Mouse (Mus musculus) heart, embryonic 12.5 days (tissue): ENCODE results near the gene Dennd6b. TPM values are rescaled to one million over a fixed set of nuclear protein-coding genes. Genes with fewer than 3 reads are reported as not detected.

Source experiments
- ATAC-seq: fragments of 200-750 bp; cut with Nextera tagmentation; 2 replicates; pipeline ENCODE4 v1.8.0; 2017; ENCODE audit warnings: moderate TSS enrichment, moderate library complexity; ENCODE audit not compliant: insufficient number of reproducible peaks, low FRiP score
- H3K27ac ChIP-seq: fragments of 300-500 bp; sonication (generic); 2 replicates; pipeline ENCODE4 v1.5.1; 2016; ENCODE audit warnings: mild to moderate bottlenecking, moderate library complexity; ENCODE audit not compliant: poor library complexity, severe bottlenecking
- H3K27me3 ChIP-seq: fragments of 300-500 bp; sonication (generic); replicated peaks from 2 replicates; pipeline ENCODE4 v1.6.1; 2016; ENCODE audit warnings: mild to moderate bottlenecking, moderate library complexity
- H3K36me3 ChIP-seq: fragments of 300-500 bp; sonication (generic); 2 replicates; pipeline ENCODE4 v1.6.1; 2016; ENCODE audit warnings: mild to moderate bottlenecking, moderate library complexity
- H3K4me1 ChIP-seq: fragments of 300-500 bp; sonication (generic); replicated peaks from 2 replicates; pipeline ENCODE4 v1.6.1; 2016; ENCODE audit warnings: mild to moderate bottlenecking
- H3K4me2 ChIP-seq: fragments of 300-500 bp; sonication (generic); 2 replicates; pipeline ENCODE4 v1.6.1; 2016; ENCODE audit warnings: mild to moderate bottlenecking, moderate library complexity
- H3K4me3 ChIP-seq: fragments of 300-500 bp; sonication (generic); 2 replicates; pipeline ENCODE4 v1.5.1; 2016; ENCODE audit warnings: mild to moderate bottlenecking
- H3K9ac ChIP-seq: fragments of 300-500 bp; sonication (generic); 2 replicates; pipeline ENCODE4 v1.6.1; 2016; ENCODE audit warnings: mild to moderate bottlenecking, moderate library complexity
- H3K9me3 ChIP-seq: fragments of 300-500 bp; sonication (generic); replicated peaks from 2 replicates; pipeline ENCODE4 v1.6.1; 2016; ENCODE audit warnings: mild to moderate bottlenecking, moderate library complexity
- WGBS: fragments of 180-500 bp; shearing (Covaris S2); methylation state at CpG from one replicate; pipeline ENCODE4 v1.1.7; 2016; 5-methylcytosine and 5-hydroxymethylcytosine counted together
- polyA plus RNA-seq: library from polyadenylated mRNA; unstranded; fragments of >200 nt; fragmentation: Nextera tagmentation; extraction: Ambion mirVana; gene quantifications from 2 replicates; pipeline ENCODE4 v1.2.1, GENCODE M21; 2016

Gene Dennd6b
- polyA plus RNA-seq, 1 experiment from 2014 or later, result 19.9 TPM

DNA sequence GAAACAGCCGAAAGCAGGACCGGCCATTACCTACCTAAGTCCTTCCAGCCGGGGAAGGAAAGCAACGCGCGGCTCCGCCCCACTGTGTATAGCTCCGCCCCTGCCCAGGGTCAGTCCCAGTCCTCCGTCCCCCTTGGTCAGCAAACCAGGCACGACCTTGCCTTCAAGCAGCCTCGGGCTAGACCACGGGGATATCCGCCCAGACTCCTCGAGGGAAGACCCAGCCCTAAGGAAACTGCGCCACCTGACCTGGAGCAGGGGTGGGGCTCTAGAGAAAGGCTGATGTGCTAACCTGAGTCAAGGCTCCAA, 22.4 kb downstream of the Dennd6b start:
- ATAC-seq, result peak; percentile 44
- H3K36me3 ChIP-seq, result no peaks in the 10 kb centered on the region
- peak overlapping the region; percentile 33; the same call in 1 of the 2 replicates for H3K27ac ChIP-seq
- no peaks in the 10 kb centered on the region for H3K9me3 ChIP-seq
- peak overlapping the region; percentile 64 for H3K4me3 ChIP-seq
- H3K4me2 ChIP-seq, result peak overlapping the region; percentile 97
- peak overlapping the region; percentile 81 for H3K9ac ChIP-seq
- 1% methylated on average over 15 of the region's 15 CpGs for WGBS
- H3K4me1 ChIP-seq, result peaks cover 97% of the 10 kb centered on the region
- no peaks in the 10 kb centered on the region for H3K27me3 ChIP-seq

DNA sequence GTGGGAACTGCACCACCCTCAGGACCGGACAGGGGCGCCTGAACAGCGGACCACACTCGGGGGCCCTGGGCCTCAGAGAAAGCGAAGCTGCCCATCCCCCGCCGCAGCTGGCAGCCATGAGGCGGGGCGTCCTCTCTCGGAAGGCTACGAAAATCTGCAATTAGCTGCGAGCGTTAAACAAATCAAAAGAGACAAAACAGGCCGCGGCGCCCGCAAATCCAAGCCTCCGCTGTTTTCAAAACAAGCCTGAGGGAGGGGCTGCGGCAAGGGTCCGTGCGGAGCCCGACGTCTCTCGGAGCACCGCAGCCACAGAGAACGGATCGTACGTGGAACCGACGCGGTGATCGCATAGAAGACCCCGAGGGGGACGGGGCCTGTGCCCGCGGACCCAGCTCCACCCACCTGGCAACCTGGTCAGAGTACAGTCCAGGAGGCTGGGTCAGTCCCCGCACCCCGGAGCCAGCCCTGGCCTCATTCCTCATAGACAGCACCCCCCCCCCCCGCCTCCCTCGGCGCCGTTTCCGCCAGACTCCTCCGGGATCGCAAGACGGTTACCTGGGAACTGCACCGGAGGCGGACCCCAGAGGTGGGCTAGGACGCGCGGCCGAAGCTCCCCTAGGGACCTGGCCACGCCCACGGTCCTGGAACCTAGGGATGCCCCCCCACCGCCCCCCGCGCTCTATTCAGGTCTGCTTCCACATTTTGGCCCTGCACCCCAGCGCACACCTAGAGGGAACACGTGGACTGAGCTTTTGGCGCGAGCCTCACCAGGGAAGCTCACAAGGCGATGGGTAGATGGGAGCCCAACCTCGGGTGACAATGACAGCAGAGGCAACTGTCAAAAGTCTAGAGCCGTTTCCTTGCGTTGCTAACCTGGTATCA, 23.0 kb downstream of the Dennd6b start:
- under 1% methylated on average over 65 of the region's 65 CpGs for WGBS

DNA sequence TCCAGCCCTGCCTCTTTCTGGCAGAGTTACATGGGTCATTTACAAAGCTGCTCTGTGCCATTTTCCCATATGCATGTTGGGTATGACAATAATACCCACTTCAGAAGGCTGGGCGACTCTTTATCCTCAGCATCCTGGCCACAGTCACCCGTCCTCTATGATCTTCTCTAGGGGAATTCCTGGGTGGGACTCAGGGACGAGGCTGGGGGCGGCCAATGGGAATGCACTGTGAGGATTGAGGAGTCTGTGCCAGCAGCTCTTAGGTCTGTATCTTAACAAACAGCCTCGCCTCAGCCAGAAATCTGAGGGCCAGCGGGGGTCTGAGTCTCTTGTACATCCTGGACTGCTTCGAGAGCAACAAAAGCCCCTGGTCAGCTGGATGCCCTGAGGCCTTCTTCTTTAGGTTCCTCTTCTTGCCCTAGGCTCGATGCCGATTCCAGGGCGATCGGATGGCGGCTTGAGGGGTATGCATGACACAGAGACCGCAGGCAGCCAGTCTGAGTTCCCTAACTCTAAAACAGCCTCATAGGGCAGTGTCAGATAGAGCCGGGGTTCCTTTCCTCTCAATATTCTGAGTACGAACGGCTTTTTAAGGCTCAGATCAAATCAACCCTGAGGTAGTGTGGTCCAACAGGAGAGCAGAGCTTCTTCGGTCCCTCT, 23.9 kb downstream of the Dennd6b start:
- H3K4me1 ChIP-seq, result peaks cover 91% of the 10 kb centered on the region
- peak overlapping the region; percentile 64 for H3K4me3 ChIP-seq
- H3K27ac ChIP-seq, result peak overlapping the region; percentile 33; the same call in 1 of the 2 replicates
- H3K4me2 ChIP-seq, result peak overlapping the region; percentile 97
- WGBS, result 43% methylated on average over 17 of the region's 17 CpGs
- no peaks in the 10 kb centered on the region for H3K27me3 ChIP-seq
- H3K9me3 ChIP-seq, result no peaks in the 10 kb centered on the region
- H3K36me3 ChIP-seq, result peaks cover 11% of the 10 kb centered on the region
- no peak for ATAC-seq
- H3K9ac ChIP-seq, result peak overlapping the region; percentile 81

More for the DNA sequence above, 23.0 kb downstream of the Dennd6b start:
- Histone ChIP-seq H3K36me3 (peaks cover 3% of the 10 kb centered on the region), H3K9me3 (no peaks in the 10 kb centered on the region), H3K27ac (peak overlapping the region; percentile 33; the same call in 1 of the 2 replicates), H3K4me3 (peak overlapping the region; percentile 64), H3K27me3 (no peaks in the 10 kb centered on the region), H3K4me1 (peaks cover 97% of the 10 kb centered on the region), H3K9ac (peak overlapping the region; percentile 81), H3K4me2 (peak overlapping the region; percentile 97)
- ATAC-seq, result no peak

DNA sequence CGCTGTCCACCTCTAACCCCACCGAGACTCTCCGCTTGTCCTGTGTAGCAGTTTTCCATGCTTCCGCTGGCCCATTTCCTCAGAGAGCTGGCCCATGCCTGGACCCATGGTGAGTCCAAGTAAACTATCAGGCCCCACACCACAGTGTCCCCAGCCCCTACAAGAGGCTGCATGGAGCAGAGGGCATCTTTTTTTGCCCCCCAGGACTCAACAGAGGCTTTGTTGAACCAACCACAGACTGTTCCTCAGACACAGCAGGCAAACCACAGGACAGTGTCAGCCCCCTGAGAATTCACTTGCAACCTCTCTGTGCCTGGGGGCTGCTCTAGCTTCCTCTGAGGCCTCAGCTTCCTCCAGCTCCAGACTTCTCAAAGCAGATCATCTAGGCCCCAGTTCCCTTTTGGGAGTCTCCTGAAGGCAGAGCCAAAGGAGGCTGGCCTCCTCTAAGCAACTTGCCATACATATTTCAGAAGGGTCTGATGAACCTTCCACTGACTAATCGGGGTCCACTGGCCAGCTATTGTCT, 24.7 kb downstream of the Dennd6b start:
- no peak overlapping the region for H3K27ac ChIP-seq
- no peak for ATAC-seq

DNA sequence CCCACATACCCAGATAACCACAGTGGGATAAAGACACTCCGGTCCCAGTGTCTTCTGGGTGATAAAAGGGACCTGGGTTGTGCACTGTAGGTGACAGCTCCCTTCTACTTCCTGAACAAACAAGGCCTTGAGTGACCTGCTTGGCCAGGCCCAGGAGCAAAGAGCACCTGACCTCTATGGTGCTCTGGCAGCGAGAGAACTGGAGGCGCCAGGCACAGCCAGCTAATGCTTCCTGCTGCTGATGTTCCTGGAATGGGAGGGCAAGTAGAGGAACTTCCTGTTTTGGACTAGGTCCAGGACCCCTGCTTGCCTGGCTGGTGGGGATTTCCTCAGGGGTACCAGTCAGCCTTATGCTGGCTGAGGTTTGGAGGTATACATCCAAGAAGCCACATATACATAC, 26.2 kb downstream of the Dennd6b start:
- Histone ChIP-seq H3K9me3 (no peaks in the 10 kb centered on the region), H3K4me2 (peak overlapping the region; percentile 63), H3K27ac (peak overlapping the region; percentile 91), H3K4me3 (no peak overlapping the region), H3K36me3 (peaks cover 34% of the 10 kb centered on the region), H3K4me1 (peaks cover 68% of the 10 kb centered on the region), H3K9ac (peak overlapping the region; percentile 19; the same call in 1 of the 2 replicates), H3K27me3 (no peaks in the 10 kb centered on the region)
- 33% methylated on average over 3 of the region's 3 CpGs for WGBS
- ATAC-seq, result no peak

More for the DNA sequence above, 24.7 kb downstream of the Dennd6b start:
- no peaks in the 10 kb centered on the region for H3K9me3 ChIP-seq
- H3K36me3 ChIP-seq, result peaks cover 20% of the 10 kb centered on the region
- no peak overlapping the region for H3K4me2 ChIP-seq
- H3K4me3 ChIP-seq, result no peak overlapping the region
- H3K4me1 ChIP-seq, result peaks cover 83% of the 10 kb centered on the region
- no peak overlapping the region for H3K9ac ChIP-seq
- no peaks in the 10 kb centered on the region for H3K27me3 ChIP-seq
- WGBS, result 81% methylated on average over 5 of the region's 5 CpGs

DNA sequence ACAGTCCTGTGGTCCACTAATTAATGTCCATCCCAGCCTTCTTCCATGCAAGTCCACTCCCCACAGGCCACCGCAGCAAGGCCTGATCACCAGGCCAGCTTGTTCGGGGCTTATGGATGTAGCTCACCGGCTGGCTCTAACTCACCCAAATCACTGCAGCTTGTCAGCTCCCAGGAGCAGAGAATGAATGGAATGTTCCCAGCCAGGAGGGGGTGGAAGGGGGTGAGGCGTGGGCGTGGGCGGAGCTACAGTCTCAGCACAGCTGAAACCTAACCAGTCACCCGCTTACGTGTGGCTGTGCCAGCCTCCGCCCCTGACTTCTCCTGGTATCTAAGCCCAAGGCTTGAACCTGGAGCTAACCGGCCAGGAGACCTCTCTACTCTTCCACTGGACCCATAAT, 26.9 kb downstream of the Dennd6b start:
- 8% methylated on average over 10 of the region's 10 CpGs for WGBS
- ATAC-seq, result peak; percentile 69

DNA sequence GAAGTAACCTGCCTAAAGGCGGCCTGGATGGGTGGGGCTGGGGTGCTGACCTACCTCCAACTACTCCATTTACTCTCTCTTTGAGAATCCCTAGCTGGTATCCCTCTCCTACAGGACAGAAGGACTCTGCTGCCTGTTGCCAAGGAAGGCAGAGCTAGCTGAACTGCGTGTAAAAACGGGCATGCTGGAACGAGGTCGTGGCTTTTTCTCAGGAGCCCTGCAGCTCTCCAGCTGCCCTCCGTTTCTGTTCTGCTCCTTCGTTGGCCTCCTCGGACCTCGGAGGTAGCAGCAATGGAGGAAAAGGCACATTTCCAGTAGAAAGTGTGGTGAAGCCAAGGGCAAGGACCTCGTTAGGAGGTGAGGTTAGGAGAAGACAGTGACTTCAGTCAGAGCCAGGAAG, 27.4 kb downstream of the Dennd6b start:
- Histone ChIP-seq H3K9me3 (no peaks in the 10 kb centered on the region), H3K4me2 (peak overlapping the region; percentile 63), H3K36me3 (peaks cover 46% of the 10 kb centered on the region), H3K4me1 (peaks cover 57% of the 10 kb centered on the region), H3K9ac (peak overlapping the region; percentile 68), H3K4me3 (peak overlapping the region; percentile 25), H3K27me3 (no peaks in the 10 kb centered on the region), H3K27ac (peak overlapping the region; percentile 91)
- ATAC-seq, result no peak
- 36% methylated on average over 10 of the region's 10 CpGs for WGBS

More for the DNA sequence above, 26.9 kb downstream of the Dennd6b start:
- no peaks in the 10 kb centered on the region for H3K27me3 ChIP-seq
- H3K4me2 ChIP-seq, result peak overlapping the region; percentile 63
- peak overlapping the region; percentile 91 for H3K27ac ChIP-seq
- H3K9ac ChIP-seq, result peak overlapping the region; percentile 68
- H3K4me1 ChIP-seq, result peaks cover 62% of the 10 kb centered on the region
- no peaks in the 10 kb centered on the region for H3K9me3 ChIP-seq
- H3K36me3 ChIP-seq, result peaks cover 41% of the 10 kb centered on the region
- H3K4me3 ChIP-seq, result peak overlapping the region; percentile 25

DNA sequence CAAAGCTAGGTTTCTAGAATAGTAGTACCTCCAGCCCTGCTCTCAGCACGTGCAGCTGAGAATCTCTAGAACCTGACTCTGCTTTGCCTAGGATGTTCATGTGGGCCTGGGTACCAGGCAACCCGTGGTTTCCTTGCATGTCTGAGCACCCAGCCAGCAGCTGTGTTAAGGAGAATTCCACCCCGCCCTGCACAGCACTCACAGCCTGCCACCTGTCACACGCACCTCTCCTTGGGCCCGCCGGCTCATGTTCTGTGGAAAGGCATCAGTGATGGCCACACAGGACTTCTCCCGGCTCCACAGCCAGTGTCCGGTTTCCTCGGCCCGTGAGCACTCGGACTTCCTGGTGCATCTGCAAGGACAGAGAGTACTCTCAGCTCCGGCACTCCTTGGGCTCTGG, 30.8 kb downstream of the Dennd6b start:
- ATAC-seq, result no peak
- Histone ChIP-seq H3K4me2 (no peak overlapping the region), H3K36me3 (peaks cover 81% of the 10 kb centered on the region), H3K27me3 (no peaks in the 10 kb centered on the region), H3K9me3 (no peaks in the 10 kb centered on the region), H3K27ac (no peak overlapping the region), H3K4me1 (peaks cover 25% of the 10 kb centered on the region), H3K9ac (no peak overlapping the region), H3K4me3 (no peak overlapping the region)
- 90% methylated on average over 12 of the region's 12 CpGs for WGBS

DNA sequence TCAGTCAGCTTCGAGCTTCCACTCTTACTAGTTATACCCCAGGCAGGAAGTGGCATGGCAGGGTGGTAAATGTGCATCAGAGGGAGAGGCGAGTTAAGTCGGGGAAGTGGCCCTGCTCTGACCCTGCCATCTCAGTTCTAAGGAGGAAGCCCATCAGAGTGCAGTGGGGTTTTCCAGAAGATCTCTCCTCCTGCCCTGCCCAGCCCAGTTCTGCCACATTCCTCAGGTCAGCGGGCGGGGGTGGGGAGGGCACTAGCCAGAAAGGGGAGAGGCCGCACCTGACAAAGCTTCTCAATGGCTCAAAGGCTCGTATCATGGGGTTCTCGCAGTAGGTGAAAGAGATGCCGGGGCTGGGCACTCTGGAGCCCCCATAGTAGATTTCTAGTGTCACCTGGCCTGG, 34.9 kb downstream of the Dennd6b start:
- no peak overlapping the region for H3K9ac ChIP-seq
- H3K27ac ChIP-seq, result no peak overlapping the region
- no peak overlapping the region for H3K4me3 ChIP-seq
- no peak overlapping the region for H3K4me2 ChIP-seq
- peaks cover 5% of the 10 kb centered on the region for H3K4me1 ChIP-seq
- 87% methylated on average over 9 of the region's 9 CpGs for WGBS
- H3K36me3 ChIP-seq, result peaks cover 100% of the 10 kb centered on the region
- ATAC-seq, result no peak
- no peaks in the 10 kb centered on the region for H3K9me3 ChIP-seq
- H3K27me3 ChIP-seq, result no peaks in the 10 kb centered on the region

DNA sequence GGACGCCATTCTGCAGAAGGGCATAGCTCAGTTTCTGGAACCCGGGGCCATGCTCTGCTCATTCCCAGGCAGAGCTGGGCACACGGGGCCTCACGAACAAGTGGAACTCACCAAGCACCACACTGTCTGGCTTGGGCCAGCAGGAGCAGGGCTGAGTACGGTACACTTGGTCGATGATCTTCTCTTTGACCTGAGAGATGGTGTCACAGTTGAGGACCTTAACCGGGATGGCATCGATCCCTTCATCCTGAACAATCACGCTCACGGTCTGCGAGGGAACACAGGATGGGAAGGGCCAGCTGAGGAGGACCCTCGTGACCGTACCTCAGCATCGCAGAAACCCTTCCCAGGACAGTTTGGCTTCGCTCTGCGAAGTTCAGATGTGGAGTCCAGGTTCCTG, 37.8 kb downstream of the Dennd6b start:
- H3K9ac ChIP-seq, result no peak overlapping the region
- H3K36me3 ChIP-seq, result peaks cover 100% of the 10 kb centered on the region
- ATAC-seq, result no peak
- no peaks in the 10 kb centered on the region for H3K9me3 ChIP-seq
- no peak overlapping the region for H3K4me3 ChIP-seq
- 91% methylated on average over 16 of the region's 16 CpGs for WGBS
- no peak overlapping the region for H3K27ac ChIP-seq
- H3K4me2 ChIP-seq, result no peak overlapping the region
- no peaks in the 10 kb centered on the region for H3K27me3 ChIP-seq
- H3K4me1 ChIP-seq, result peaks cover 5% of the 10 kb centered on the region

DNA sequence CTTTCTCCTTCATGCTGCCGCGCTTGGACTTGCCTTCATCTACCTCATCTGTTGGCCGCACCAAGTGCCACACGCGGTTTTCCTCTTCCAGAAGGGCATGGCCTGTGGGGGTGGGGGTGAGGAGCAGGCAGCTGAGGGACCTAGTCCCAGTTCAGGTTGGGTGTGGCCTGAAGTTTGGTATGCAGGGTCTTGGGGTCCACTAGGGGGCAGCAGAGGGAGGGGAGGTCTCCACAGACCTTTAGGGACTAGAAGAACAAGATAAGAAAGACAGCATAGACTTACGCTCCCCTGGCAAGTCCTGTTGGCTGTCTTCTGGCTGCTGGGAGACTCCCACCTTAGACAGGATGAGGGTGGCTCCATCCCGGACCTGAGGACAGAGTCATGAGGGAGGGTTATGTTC, 38.3 kb downstream of the Dennd6b start:
- H3K4me2 ChIP-seq, result no peak overlapping the region
- 54% methylated on average over 7 of the region's 7 CpGs for WGBS
- no peak overlapping the region for H3K4me3 ChIP-seq
- H3K36me3 ChIP-seq, result peaks cover 97% of the 10 kb centered on the region
- H3K27ac ChIP-seq, result no peak overlapping the region
- peaks cover 5% of the 10 kb centered on the region for H3K4me1 ChIP-seq
- ATAC-seq, result peak; percentile 17; the same call in 1 of the 2 replicates
- H3K27me3 ChIP-seq, result no peaks in the 10 kb centered on the region
- H3K9ac ChIP-seq, result no peak overlapping the region
- H3K9me3 ChIP-seq, result no peaks in the 10 kb centered on the region
